Mouse (Mus musculus) hindbrain, postnatal 0 days (tissue): ENCODE results near the gene Utp14a. TPM values are rescaled to one million over a fixed set of nuclear protein-coding genes. Genes with fewer than 3 reads are reported as not detected.

Experiments used
- ATAC-seq: fragments of 200-750 bp; cut with Nextera tagmentation; 2 replicates; pipeline ENCODE4 v1.8.0; 2017; ENCODE audit warnings: mild to moderate bottlenecking, moderate TSS enrichment, moderate library complexity
- DNase-seq: peaks from one replicate; pipeline ENCODE4 v3.0.0-alpha.2; 2015; ENCODE audit warnings: low spot score
- H3K27ac ChIP-seq: fragments of 300-500 bp; sonication (generic); 2 replicates; pipeline ENCODE4 v1.5.1; 2014; ENCODE audit warnings: mild to moderate bottlenecking
- H3K27me3 ChIP-seq: fragments of 300-500 bp; sonication (generic); 2 replicates; pipeline ENCODE4 v1.6.1; 2014; ENCODE audit warnings: low read length, mixed read lengths; ENCODE audit not compliant: insufficient read depth
- H3K36me3 ChIP-seq: fragments of 300-500 bp; sonication (generic); 2 replicates; pipeline ENCODE4 v1.6.1; 2014; ENCODE audit warnings: low read length, mixed read lengths; ENCODE audit not compliant: insufficient read depth
- H3K4me1 ChIP-seq: fragments of 300-500 bp; sonication (generic); 2 replicates; pipeline ENCODE4 v1.6.1; 2014; ENCODE audit warnings: antibody characterized with exemption, low read length, mixed read lengths; ENCODE audit not compliant: insufficient read depth
- H3K4me2 ChIP-seq: fragments of 300-500 bp; sonication (generic); 2 replicates; pipeline ENCODE4 v1.6.1; 2014; ENCODE audit warnings: low read depth, mild to moderate bottlenecking, low read length, moderate library complexity, mixed read lengths
- H3K4me3 ChIP-seq: fragments of 300-500 bp; sonication (generic); 2 replicates; pipeline ENCODE4 v1.5.1; 2014; ENCODE audit warnings: low read length
- H3K9ac ChIP-seq: fragments of 300-500 bp; sonication (generic); replicated peaks from 2 replicates; pipeline ENCODE4 v1.6.1; 2014; ENCODE audit warnings: mild to moderate bottlenecking, low read length, moderate library complexity, mixed read lengths
- H3K9me3 ChIP-seq: fragments of 300-500 bp; sonication (generic); 2 replicates; pipeline ENCODE4 v1.6.1; 2016; ENCODE audit warnings: low read length, mixed read lengths
- CTCF ChIP-seq: IDR thresholded peaks from 2 replicates; pipeline ENCODE4 v1.5.1; 2016; ENCODE audit warnings: antibody characterized with exemption, control low read depth, low read depth
- WGBS: fragments of 180-500 bp; shearing (Covaris S2); extraction: QIAGEN DNeasy Blood & Tissue Kit; methylation state at CpG from one replicate; pipeline ENCODE4 v1.1.7; 2014; 5-methylcytosine and 5-hydroxymethylcytosine counted together
- polyA plus RNA-seq: library from polyadenylated mRNA; unstranded; fragments of >200 nt; fragmentation: Nextera tagmentation; extraction: Ambion mirVana; gene quantifications from 2 replicates; pipeline ENCODE4 v1.2.1, GENCODE M21; 2015
- total RNA-seq: library from RNA; depleted of rRNA; stranded (reverse); fragments of >200 nt; gene quantifications from 2 replicates; pipeline ENCODE4 v1.2.3, GENCODE M21; 2014; rRNA removed

The Utp14a gene
- total and polyA plus RNA-seq, 2 experiments from 2014 or later, result 2.8 to 12.7 TPM

- Histone ChIP-seq H3K4me3 (peak overlapping the region; percentile 24), H3K27ac (no peak overlapping the region), H3K9ac (no peak overlapping the region), H3K36me3 (no peaks in the 10 kb centered on the region), H3K27me3 (no peaks in the 10 kb centered on the region), H3K4me2 (peak overlapping the region; percentile 48), H3K4me1 (no peaks in the 10 kb centered on the region), H3K9me3 (no peaks in the 10 kb centered on the region)
- ATAC-seq, result no peak
- WGBS, result 36% methylated on average over 26 of the region's 26 CpGs
- DNase-seq, result no peak
- no peak for TF ChIP-seq CTCF
Measured at GRCm38 (mm10) chrX:48310706-48311517, 54.2 kb downstream of the Utp14a start.

GRCm38 (mm10) chrX:48311727-48312126 is 55.1 kb downstream of the Utp14a start:
- Histone ChIP-seq H3K27ac (no peak overlapping the region), H3K4me1 (no peaks in the 10 kb centered on the region), H3K36me3 (no peaks in the 10 kb centered on the region), H3K9ac (no peak overlapping the region), H3K4me3 (no peak overlapping the region), H3K4me2 (no peak overlapping the region), H3K27me3 (no peaks in the 10 kb centered on the region), H3K9me3 (no peaks in the 10 kb centered on the region)
- no peak for ATAC-seq
- WGBS, result 80% methylated on average over 5 of the region's 5 CpGs
- no peak for TF ChIP-seq CTCF
- no peak for DNase-seq

GRCm38 (mm10) chrX:48314530-48315079 is 57.9 kb downstream of the Utp14a start:
- TF ChIP-seq CTCF, result no peak
- WGBS, result 22% methylated on average over 29 of the region's 33 CpGs

GRCm38 (mm10) chrX:48317444-48317843 is 60.8 kb downstream of the Utp14a start:
- H3K27me3 ChIP-seq, result no peaks in the 10 kb centered on the region
- no peak for DNase-seq
- no peak overlapping the region for H3K9ac ChIP-seq
- no peak for ATAC-seq
- no peak overlapping the region for H3K4me3 ChIP-seq
- WGBS, result 73% methylated on average over 3 of the region's 3 CpGs
- no peak overlapping the region for H3K4me2 ChIP-seq
- no peaks in the 10 kb centered on the region for H3K36me3 ChIP-seq
- H3K9me3 ChIP-seq, result no peaks in the 10 kb centered on the region
- no peak for TF ChIP-seq CTCF
- no peak overlapping the region for H3K27ac ChIP-seq
- no peaks in the 10 kb centered on the region for H3K4me1 ChIP-seq

More at GRCm38 (mm10) chrX:48314530-48315079, 57.9 kb downstream of the Utp14a start:
- peak overlapping the region; percentile 30; the same call in 1 of the 2 replicates for H3K9ac ChIP-seq
- DNase-seq (peak; percentile 63), ATAC-seq (peak; percentile 89)
- H3K36me3 ChIP-seq, result no peaks in the 10 kb centered on the region
- no peaks in the 10 kb centered on the region for H3K4me1 ChIP-seq
- H3K4me2 ChIP-seq, result peak overlapping the region; percentile 57
- H3K4me3 ChIP-seq, result peak overlapping the region; percentile 39
- no peak overlapping the region for H3K27ac ChIP-seq
- H3K27me3 ChIP-seq, result no peaks in the 10 kb centered on the region
- H3K9me3 ChIP-seq, result no peaks in the 10 kb centered on the region

GRCm38 (mm10) chrX:48318194-48318593 is 61.5 kb downstream of the Utp14a start:
- ATAC-seq (no peak), DNase-seq (no peak)
- TF ChIP-seq CTCF, result no peak
- Histone ChIP-seq H3K9ac (no peak overlapping the region), H3K27ac (no peak overlapping the region), H3K9me3 (no peaks in the 10 kb centered on the region), H3K27me3 (no peaks in the 10 kb centered on the region), H3K36me3 (no peaks in the 10 kb centered on the region), H3K4me3 (no peak overlapping the region), H3K4me2 (no peak overlapping the region), H3K4me1 (no peaks in the 10 kb centered on the region)
- WGBS, result 29% methylated on average over 9 of the region's 9 CpGs

Other genes starting within 250 kb of the Utp14a start
- 8.9 and 11.1 TPM in 2 replicates for gene Apln, start 222.0 kb upstream of the Utp14a start, total RNA-seq
- gene Apln, start 222.0 kb upstream of the Utp14a start, polyA plus RNA-seq, result 1.7 TPM in 2 replicates
- gene Xpnpep2, start 148.1 kb upstream of the Utp14a start, total RNA-seq, result 6.8 TPM in 1 of 2 replicates, not detected in the other
- 0.51 and 1.0 TPM in 2 replicates for gene Xpnpep2, start 148.1 kb upstream of the Utp14a start, polyA plus RNA-seq
- gene Sash3, start 110.4 kb upstream of the Utp14a start, total RNA-seq, result 0.86 and 1.5 TPM in 2 replicates
- 0.81 and 1.1 TPM in 2 replicates for gene Sash3, start 110.4 kb upstream of the Utp14a start, polyA plus RNA-seq
- gene Zdhhc9, start 48.0 kb upstream of the Utp14a start, total RNA-seq, result 35.4 and 38.0 TPM in 2 replicates
- gene Zdhhc9, start 48.0 kb upstream of the Utp14a start, polyA plus RNA-seq, result 5.7 and 6.4 TPM in 2 replicates
- gene Bcorl1, start 84.5 kb downstream of the Utp14a start, total RNA-seq, result 7.8 and 8.5 TPM in 2 replicates
- gene Bcorl1, start 84.5 kb downstream of the Utp14a start, polyA plus RNA-seq, result 3.3 and 4.0 TPM in 2 replicates
- gene Elf4, start 206.3 kb downstream of the Utp14a start, total RNA-seq, result 0.78 and 1.5 TPM in 2 replicates
- gene Elf4, start 206.3 kb downstream of the Utp14a start, polyA plus RNA-seq, result 0.32 and 0.34 TPM in 2 replicates